Mouse (Mus musculus): ENCODE measurements around the gene Atp2b1. TPM values are rescaled to one million over a fixed set of nuclear protein-coding genes. Genes with fewer than 3 reads are reported as not detected.
A peak's percentile ranks its signal among the peaks of the same experiment; 100 is the strongest.

The Atp2b1 gene
- 80.8 and 83.9 TPM in 2 replicates for polyA plus RNA-seq (2016; fragmentation: Nextera tagmentation; extraction: Ambion mirVana)

DNA sequence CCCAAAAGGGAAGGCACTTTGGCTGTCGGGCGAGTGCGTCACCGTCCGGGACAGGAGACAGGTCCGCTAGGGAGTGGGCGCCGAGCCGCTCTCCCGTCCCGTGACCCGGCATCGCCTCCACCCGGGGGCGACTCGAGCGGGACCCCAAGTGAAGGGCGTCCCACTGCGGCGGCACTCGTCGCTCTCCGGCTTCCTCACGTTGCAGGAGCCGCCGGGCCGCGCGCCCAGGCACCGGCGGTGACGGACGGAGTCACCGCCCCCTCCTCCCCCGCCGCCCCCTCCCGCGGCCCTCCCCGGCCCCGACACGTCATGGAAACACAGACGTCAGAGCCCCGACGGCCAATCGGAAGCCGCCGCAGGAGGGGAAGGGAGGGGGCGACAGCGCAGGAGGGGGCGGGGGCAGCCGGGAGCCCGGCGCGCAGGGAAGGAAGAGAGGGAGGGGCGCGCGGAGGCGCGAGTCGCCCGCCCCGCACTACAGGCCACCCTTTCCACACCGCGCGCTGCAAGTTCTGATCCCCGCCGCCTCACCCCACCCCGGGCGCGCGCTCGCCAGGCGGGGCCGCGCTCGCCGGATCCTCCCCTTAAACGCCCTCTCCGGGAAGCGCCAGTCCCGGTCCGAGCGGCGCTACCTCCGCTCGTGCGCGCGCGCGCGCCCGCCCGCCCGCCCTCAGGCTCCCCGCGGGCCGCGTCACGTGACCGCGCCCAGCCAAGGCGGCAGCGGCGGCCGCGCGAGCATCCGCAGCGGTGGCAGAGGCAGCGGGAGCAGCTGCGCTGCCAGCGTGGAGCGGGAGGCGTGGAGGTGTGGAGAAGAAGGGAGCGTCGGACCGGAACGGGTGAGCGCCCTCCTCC lies at the start of gene Atp2b1:
Atp2b1 (plus strand) TSS at position 446 of the 849 bp plus-strand sequence.
- H3K4me3 ChIP-seq: peak within 1 kb of the TSS; percentile 97
- H3K27ac ChIP-seq (replicated peaks): peak within 1 kb of the TSS; percentile 98
- peaks cover 10% of the 10 kb centered on the region; the same call in 1 of the 2 replicates for H3K27me3 ChIP-seq (ENCODE audit: low read depth, poor library complexity, severe bottlenecking)
- peaks cover 18% of the 10 kb centered on the region for H3K4me1 ChIP-seq
- no peaks in the 10 kb centered on the region for H3K9me3 ChIP-seq (replicated peaks)
- no peaks in the 10 kb centered on the region for H3K36me3 ChIP-seq
- peak; percentile 95 for DNase-seq (ENCODE audit: low spot score)
- WGBS: under 1% methylated on average over 100 of the region's 120 CpGs

DNA sequence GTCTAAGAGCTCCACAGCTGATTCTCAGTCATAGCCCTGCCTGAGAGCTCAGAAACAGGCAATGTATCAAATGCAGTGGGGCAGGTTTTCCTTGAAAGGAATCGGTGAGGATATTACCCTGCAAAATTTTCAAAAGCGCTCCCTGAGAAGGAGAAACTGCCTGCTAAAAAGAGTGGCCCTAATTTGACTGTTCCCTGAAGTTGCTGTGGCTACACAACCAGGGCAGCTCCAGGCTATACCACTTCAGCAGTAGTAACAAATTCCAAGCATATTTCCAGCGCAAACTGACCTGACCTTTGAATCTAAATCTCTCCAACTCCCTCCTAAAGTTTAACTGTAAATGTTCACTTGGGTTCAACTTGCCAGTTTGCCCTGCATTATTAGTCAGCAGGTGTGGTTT lies 49.4 kb upstream of the Atp2b1 start:
- WGBS: 81% methylated on average over 3 of the region's 3 CpGs
- Histone ChIP-seq H3K27me3 (ENCODE audit: low read depth, poor library complexity, severe bottlenecking) (no peaks in the 10 kb centered on the region), H3K36me3 (no peaks in the 10 kb centered on the region), H3K4me3 (no peak overlapping the region), H3K27ac (replicated peaks) (no peak overlapping the region), H3K4me1 (no peaks in the 10 kb centered on the region), H3K9me3 (replicated peaks) (no peaks in the 10 kb centered on the region)
- DNase-seq (ENCODE audit: low spot score): no peak

DNA sequence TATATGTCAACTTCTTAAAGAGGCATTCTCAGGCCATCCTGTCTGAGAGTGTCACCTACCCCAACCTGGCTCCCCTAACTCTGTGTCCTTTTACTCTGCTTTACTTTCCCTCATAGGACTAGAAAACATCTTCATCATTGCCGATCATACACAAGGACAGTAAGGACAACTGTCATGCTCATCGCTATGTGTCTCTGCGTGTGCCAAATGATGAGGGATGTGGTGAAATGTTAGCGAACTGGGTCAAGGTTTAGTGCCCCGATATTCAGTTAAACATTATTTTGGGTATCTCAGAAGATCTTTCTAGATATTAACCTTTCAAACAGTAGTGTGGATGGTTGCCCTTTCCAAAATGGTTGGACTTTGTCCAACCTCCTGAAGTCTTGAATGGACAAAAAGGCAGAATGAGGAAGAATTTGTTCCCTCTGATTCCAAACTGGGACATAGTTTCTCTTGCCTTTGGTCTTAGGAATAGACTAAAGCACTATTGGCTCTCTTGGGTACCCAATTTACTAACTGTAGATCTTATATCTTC lies 47.3 kb upstream of the Atp2b1 start:
- Histone ChIP-seq H3K27me3 (ENCODE audit: low read depth, poor library complexity, severe bottlenecking) (no peaks in the 10 kb centered on the region), H3K4me3 (no peak overlapping the region)

DNA sequence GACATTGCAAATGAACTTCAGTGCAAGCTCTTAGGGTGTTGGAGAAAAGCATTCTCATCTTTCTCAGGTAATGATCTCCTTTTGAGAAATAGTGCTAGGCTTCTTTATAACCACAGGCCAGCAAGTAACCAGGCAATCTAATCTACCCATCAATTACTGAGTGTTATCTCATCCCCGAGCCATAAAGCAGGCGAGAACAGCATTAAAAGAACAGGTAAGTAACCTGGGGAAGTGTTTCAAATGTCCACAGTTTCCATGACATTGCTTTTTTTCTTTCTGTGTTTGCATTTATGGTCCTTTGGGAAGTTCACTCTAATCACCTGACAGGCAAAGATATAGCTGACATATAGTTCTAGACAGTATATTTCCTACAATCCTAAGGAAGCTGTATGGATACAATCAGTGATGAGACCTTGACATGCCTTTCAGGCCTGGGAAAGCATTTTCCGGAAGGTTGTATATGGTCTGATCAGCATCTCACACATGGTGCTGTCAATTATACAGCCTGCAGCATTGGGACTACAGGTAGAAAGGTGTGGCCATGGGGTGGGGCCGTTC lies 45.8 kb upstream of the Atp2b1 start:
- H3K27ac ChIP-seq (replicated peaks): no peak overlapping the region
- WGBS: 88% methylated on average over 4 of the region's 4 CpGs
- no peaks in the 10 kb centered on the region for H3K36me3 ChIP-seq
- H3K4me3 ChIP-seq: no peak overlapping the region
- no peak for DNase-seq (ENCODE audit: low spot score)
- no peaks in the 10 kb centered on the region for H3K27me3 ChIP-seq (ENCODE audit: low read depth, poor library complexity, severe bottlenecking)
- no peaks in the 10 kb centered on the region for H3K4me1 ChIP-seq
- H3K9me3 ChIP-seq (replicated peaks): no peaks in the 10 kb centered on the region

More for the DNA sequence above, 47.3 kb upstream of the Atp2b1 start:
- no peaks in the 10 kb centered on the region for H3K9me3 ChIP-seq (replicated peaks)
- no peaks in the 10 kb centered on the region for H3K36me3 ChIP-seq
- H3K27ac ChIP-seq (replicated peaks): no peak overlapping the region
- H3K4me1 ChIP-seq: no peaks in the 10 kb centered on the region
- no peak for DNase-seq (ENCODE audit: low spot score)
- 98% methylated on average over 5 of the region's 5 CpGs for WGBS

DNA sequence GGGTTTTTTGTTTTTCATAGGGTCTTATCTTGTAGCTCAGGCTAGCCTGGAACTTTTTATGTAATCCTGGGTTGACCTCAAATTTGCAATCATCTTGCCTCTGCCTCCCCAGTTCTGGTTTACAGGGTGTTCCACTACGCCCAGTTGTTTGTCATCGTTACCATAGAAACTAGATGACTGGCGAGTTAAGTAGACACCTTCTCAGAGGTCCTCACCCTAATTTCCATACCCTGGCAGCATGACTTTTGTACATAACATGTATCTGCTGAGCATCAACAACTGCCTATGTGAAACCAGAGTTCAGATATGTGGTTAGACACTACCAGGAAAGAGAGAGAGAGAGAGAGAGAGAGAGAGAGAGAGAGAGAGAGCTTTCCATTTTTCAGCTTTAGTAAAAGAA lies 36.4 kb upstream of the Atp2b1 start:
- 0 out of 2 replicates have a peak, but pooled peaks cover 3% of the 10 kb centered on the region for H3K4me1 ChIP-seq
- WGBS: 70% methylated on average over 3 of the region's 3 CpGs
- H3K27ac ChIP-seq (replicated peaks): no peak overlapping the region
- DNase-seq (ENCODE audit: low spot score): no peak
- H3K27me3 ChIP-seq (ENCODE audit: low read depth, poor library complexity, severe bottlenecking): no peaks in the 10 kb centered on the region
- no peaks in the 10 kb centered on the region for H3K9me3 ChIP-seq (replicated peaks)
- no peak overlapping the region for H3K4me3 ChIP-seq
- H3K36me3 ChIP-seq: no peaks in the 10 kb centered on the region

DNA sequence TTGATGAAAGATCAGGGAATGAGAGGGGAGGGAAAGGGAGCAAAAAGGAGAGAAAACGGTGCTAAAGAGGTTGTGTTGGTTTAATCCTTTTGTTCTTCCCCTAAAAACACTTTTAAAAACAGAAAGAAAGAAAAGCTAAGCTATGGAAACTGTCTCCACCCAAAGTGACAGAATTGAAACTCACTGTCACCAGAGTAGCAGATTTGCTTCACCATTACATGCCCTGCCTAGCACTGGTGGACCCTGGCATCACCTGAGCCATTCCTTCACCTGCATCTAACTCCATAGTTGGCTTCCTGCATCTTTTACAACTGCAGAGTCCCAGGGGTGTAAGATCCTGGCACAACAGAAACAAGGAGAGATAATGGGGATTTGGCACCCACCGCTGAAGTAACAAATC lies 35.6 kb upstream of the Atp2b1 start:
- WGBS: 71% methylated on average over 2 of the region's 2 CpGs
- Histone ChIP-seq H3K4me3 (no peak overlapping the region), H3K9me3 (replicated peaks) (no peaks in the 10 kb centered on the region), H3K27me3 (ENCODE audit: low read depth, poor library complexity, severe bottlenecking) (no peaks in the 10 kb centered on the region), H3K4me1 (0 out of 2 replicates have a peak, but pooled peaks cover 3% of the 10 kb centered on the region), H3K36me3 (no peaks in the 10 kb centered on the region), H3K27ac (replicated peaks) (no peak overlapping the region)
- DNase-seq (ENCODE audit: low spot score): no peak

DNA sequence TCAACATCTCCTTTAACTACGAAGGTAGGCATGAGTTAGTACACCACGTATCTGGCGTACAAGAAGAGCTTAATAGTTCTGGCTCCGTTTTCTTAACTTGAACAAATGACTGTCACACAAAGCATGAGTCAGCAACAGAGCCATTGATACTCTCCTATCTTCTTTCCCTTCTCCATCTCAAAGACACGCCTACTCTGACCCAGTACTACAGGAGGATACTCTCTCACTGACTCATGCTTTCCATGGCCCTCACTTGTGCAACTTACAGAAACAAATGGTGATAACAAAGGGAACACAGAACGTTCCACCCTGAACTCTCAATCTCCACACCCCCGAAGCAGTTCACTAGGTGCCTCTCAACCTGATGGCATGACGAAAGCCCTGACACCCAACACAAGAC lies 34.1 kb upstream of the Atp2b1 start:
- no peaks in the 10 kb centered on the region for H3K27me3 ChIP-seq (ENCODE audit: low read depth, poor library complexity, severe bottlenecking)
- no peak for DNase-seq (ENCODE audit: low spot score)
- H3K9me3 ChIP-seq (replicated peaks): no peaks in the 10 kb centered on the region
- no peak overlapping the region for H3K27ac ChIP-seq (replicated peaks)
- 0 out of 2 replicates have a peak, but pooled peaks cover 3% of the 10 kb centered on the region for H3K4me1 ChIP-seq
- no peak overlapping the region for H3K4me3 ChIP-seq
- no peaks in the 10 kb centered on the region for H3K36me3 ChIP-seq
- 90% methylated on average over 8 of the region's 8 CpGs for WGBS

DNA sequence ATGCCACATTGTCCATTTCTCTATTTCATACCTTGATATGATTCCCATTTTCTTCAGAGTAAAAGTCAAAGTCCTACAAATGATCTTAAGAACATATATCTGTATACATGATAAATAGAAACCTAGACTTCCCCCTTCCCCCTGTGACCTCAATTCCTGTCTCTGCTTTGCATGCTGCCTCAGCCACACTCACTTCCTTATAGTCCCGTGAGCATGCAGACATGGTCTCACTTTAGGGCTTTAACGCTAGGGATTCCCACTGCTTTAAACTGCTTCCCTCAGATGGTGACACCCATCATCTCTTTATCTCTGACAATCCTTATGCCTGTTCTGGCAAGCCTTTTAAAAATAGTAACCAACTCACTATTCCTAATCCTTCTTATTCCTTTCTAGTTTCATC lies 33.5 kb upstream of the Atp2b1 start:
- no peak overlapping the region for H3K4me3 ChIP-seq
- 77% methylated on average over 2 of the region's 2 CpGs for WGBS
- DNase-seq (ENCODE audit: low spot score): no peak
- H3K36me3 ChIP-seq: no peaks in the 10 kb centered on the region
- no peak overlapping the region for H3K27ac ChIP-seq (replicated peaks)
- no peaks in the 10 kb centered on the region for H3K9me3 ChIP-seq (replicated peaks)
- H3K4me1 ChIP-seq: 0 out of 2 replicates have a peak, but pooled peaks cover 3% of the 10 kb centered on the region
- no peaks in the 10 kb centered on the region for H3K27me3 ChIP-seq (ENCODE audit: low read depth, poor library complexity, severe bottlenecking)

DNA sequence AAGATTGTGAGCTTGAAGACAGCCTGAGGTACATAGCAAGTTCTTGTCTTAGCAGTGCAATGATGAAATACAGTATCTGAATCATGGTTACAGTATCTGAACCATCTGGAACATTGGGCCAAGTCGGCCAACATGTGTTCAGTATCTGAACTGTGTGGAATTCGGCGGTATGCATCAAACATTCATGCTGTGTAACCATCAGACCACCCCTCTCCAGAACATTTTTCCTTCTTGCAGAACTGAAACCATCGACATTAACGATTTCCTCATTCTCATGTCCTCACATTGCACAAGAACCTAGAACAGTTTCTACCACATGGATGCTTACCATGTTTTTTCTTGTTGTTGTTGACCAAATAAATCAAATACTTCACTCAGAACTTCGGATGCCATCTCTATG lies 32.7 kb upstream of the Atp2b1 start:
- Histone ChIP-seq H3K27me3 (ENCODE audit: low read depth, poor library complexity, severe bottlenecking) (no peaks in the 10 kb centered on the region), H3K4me3 (no peak overlapping the region), H3K27ac (replicated peaks) (no peak overlapping the region), H3K9me3 (replicated peaks) (no peaks in the 10 kb centered on the region), H3K36me3 (no peaks in the 10 kb centered on the region), H3K4me1 (0 out of 2 replicates have a peak, but pooled peaks cover 3% of the 10 kb centered on the region)
- WGBS: 88% methylated on average over 6 of the region's 6 CpGs
- no peak for DNase-seq (ENCODE audit: low spot score)

DNA sequence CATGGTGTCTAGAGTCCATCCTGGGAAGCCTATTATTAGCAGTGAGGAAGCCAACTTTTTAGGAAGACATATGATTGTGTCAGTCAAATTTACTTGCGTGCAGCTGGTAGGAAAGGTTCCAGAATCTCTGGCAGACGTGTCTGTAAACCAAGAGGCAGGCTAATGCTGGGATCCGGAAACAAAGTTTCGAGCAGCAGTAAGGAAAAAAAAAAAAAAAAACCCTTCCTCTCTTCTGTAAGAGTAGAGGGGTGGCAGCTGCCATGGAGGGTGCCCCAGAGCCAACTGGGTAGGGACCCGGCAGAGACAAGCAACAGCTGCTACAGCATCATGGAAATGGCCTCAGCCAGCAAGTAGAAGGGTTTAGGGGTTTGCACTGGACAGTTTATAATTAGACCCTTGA lies 31.6 kb upstream of the Atp2b1 start:
- H3K4me3 ChIP-seq: no peak overlapping the region
- 0 out of 2 replicates have a peak, but pooled peaks cover 3% of the 10 kb centered on the region for H3K4me1 ChIP-seq
- H3K27me3 ChIP-seq (ENCODE audit: low read depth, poor library complexity, severe bottlenecking): no peaks in the 10 kb centered on the region
- no peaks in the 10 kb centered on the region for H3K9me3 ChIP-seq (replicated peaks)
- no peak for DNase-seq (ENCODE audit: low spot score)
- no peak overlapping the region for H3K27ac ChIP-seq (replicated peaks)
- H3K36me3 ChIP-seq: no peaks in the 10 kb centered on the region
- WGBS: 92% methylated on average over 5 of the region's 5 CpGs

DNA sequence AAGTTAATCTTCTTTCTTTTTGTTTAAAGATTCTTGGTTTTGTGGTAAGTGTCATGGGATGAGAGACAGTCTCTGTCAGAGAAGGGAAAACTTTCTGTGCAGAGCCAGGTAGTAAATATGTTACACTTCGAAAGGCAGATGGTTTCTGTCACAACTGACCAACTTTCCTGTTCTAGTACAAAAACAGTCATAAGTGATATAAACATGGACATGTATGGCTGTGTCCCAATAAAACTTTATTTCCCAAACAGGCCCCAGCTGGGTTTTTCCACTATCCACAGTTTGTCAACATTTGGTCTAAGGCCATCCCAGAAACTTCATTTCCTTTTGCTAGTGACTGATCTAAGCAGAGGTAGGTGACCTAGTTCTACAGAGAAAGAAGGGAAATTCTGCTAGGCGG lies 29.8 kb upstream of the Atp2b1 start:
- H3K4me1 ChIP-seq: no peaks in the 10 kb centered on the region
- H3K9me3 ChIP-seq (replicated peaks): no peaks in the 10 kb centered on the region
- no peak overlapping the region for H3K27ac ChIP-seq (replicated peaks)
- no peak for DNase-seq (ENCODE audit: low spot score)
- no peak overlapping the region for H3K4me3 ChIP-seq
- no peaks in the 10 kb centered on the region for H3K36me3 ChIP-seq
- 91% methylated on average over 2 of the region's 2 CpGs for WGBS
- H3K27me3 ChIP-seq (ENCODE audit: low read depth, poor library complexity, severe bottlenecking): no peaks in the 10 kb centered on the region

DNA sequence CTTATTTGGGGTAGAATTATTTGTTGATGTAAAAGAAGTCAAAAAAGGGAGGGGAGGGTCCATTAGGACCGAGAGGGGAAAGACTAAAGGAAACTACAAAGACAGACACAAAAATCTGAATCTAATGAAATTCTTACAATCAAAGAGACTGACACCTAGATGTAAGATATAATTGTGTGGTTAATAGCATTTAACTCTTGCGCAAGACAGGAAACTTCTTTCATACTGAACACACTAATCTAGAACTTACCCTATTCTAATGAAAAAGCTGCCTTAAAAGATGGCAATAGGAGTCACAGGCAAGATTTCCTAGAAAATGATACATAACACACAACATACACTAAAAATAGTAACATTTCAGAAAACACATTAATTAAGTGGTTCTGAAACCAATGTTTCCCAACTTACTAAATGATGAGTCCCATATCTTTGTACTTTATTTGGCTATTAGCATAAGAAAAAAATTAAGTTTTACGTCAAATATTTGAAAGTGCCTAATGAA lies 27.4 kb upstream of the Atp2b1 start:
- H3K4me3 ChIP-seq: no peak overlapping the region
- DNase-seq (ENCODE audit: low spot score): no peak
- no peaks in the 10 kb centered on the region for H3K27me3 ChIP-seq (ENCODE audit: low read depth, poor library complexity, severe bottlenecking)
- WGBS: 88% methylated on average over 3 of the region's 3 CpGs
- H3K36me3 ChIP-seq: no peaks in the 10 kb centered on the region
- H3K9me3 ChIP-seq (replicated peaks): no peaks in the 10 kb centered on the region
- H3K27ac ChIP-seq (replicated peaks): no peak overlapping the region
- no peaks in the 10 kb centered on the region for H3K4me1 ChIP-seq

DNA sequence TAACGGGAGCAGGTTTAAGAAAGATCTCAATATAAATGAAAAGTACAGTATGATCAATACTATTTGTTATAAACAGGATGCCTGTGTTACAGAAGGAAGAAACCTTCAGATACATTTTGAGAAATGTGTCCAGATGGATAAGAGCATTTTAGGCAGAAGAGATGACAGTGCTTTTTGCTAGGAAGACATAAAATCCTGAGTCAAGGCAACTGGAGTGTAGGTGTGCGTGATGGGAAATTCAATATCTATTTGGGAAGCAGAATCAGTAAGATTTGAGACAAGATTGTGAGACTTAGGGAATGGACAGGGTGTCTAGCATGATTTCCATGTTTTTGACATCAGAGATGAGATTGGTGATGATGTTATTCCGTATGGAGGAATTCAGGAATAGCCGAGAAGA lies 22.8 kb upstream of the Atp2b1 start:
- Histone ChIP-seq H3K36me3 (no peaks in the 10 kb centered on the region), H3K9me3 (replicated peaks) (no peaks in the 10 kb centered on the region), H3K4me3 (no peak overlapping the region), H3K4me1 (no peaks in the 10 kb centered on the region), H3K27me3 (ENCODE audit: low read depth, poor library complexity, severe bottlenecking) (no peaks in the 10 kb centered on the region), H3K27ac (replicated peaks) (no peak overlapping the region)
- DNase-seq (ENCODE audit: low spot score): no peak
- 90% methylated on average over 4 of the region's 4 CpGs for WGBS
